Mouse (Mus musculus): ENCODE measurements around the gene Ajuba. TPM values are rescaled to one million over a fixed set of nuclear protein-coding genes. Genes with fewer than 3 reads are reported as not detected.
A peak's percentile ranks its signal among the peaks of the same experiment; 100 is the strongest.

The Ajuba gene
- polyA plus RNA-seq, 1 experiment from 2014 or later = 25.4 TPM

- 92% methylated on average over 16 of the region's 16 CpGs for WGBS
- no peak overlapping the region for H3K4me2 ChIP-seq (ENCODE audit: low read length)
Observed at GRCm38 (mm10) chr14:54591056-54591455, 13.7 kb upstream of the Ajuba start.

GRCm38 (mm10) chr14:54583681-54584338 lies 6.5 kb upstream of the Ajuba start:
- Histone ChIP-seq H3K4me3 (ENCODE audit: control insufficient read depth in 1 of 2, insufficient read depth in 1 of 2, low read depth in 1 of 2, low read length in 2 of 2) (no peak overlapping the region), H3K9me3 (ENCODE audit: control insufficient read depth, low read length) (no peaks in the 10 kb centered on the region), H3K27ac (replicated peaks in 1 of 2; ENCODE audit: control insufficient read depth in 1 of 2, insufficient read depth in 1 of 2, low read depth in 2 of 2, low read length in 2 of 2) (no peak overlapping the region), H3K4me1 (ENCODE audit: control insufficient read depth in 2 of 2, insufficient read depth in 2 of 2, low read length in 2 of 2) (peaks cover 2 to 8% of the 10 kb centered on the region in 2 experiments; a peak in 3 of 4 replicates), H3K4me2 (ENCODE audit: low read length) (no peak overlapping the region), H3K9ac (ENCODE audit: low read length) (no peak overlapping the region), H3K27me3 (ENCODE audit: control insufficient read depth, insufficient read depth, low read length) (no peaks in the 10 kb centered on the region), H3K36me3 (ENCODE audit: control insufficient read depth, insufficient read depth, low read length) (peaks cover 36% of the 10 kb centered on the region)
- 0 out of 2 replicates have a peak, but pooled peaks have one; percentile 23 for ATAC-seq (ENCODE audit: insufficient number of reproducible peaks, insufficient read depth, low FRiP score, low read depth)
- WGBS = 36% methylated on average over 7 of the region's 7 CpGs

More at GRCm38 (mm10) chr14:54591056-54591455, 13.7 kb upstream of the Ajuba start:
- Histone ChIP-seq H3K4me1 (ENCODE audit: control insufficient read depth in 2 of 2, insufficient read depth in 2 of 2, low read length in 2 of 2) (peaks cover 22 to 43% of the 10 kb centered on the region in 2 experiments), H3K36me3 (ENCODE audit: control insufficient read depth, insufficient read depth, low read length) (0 out of 2 replicates have a peak, but pooled peaks cover 11% of the 10 kb centered on the region), H3K9ac (ENCODE audit: low read length) (no peak overlapping the region), H3K9me3 (ENCODE audit: control insufficient read depth, low read length) (no peaks in the 10 kb centered on the region), H3K27me3 (ENCODE audit: control insufficient read depth, insufficient read depth, low read length) (no peaks in the 10 kb centered on the region), H3K4me3 (ENCODE audit: control insufficient read depth in 1 of 2, insufficient read depth in 1 of 2, low read depth in 1 of 2, low read length in 2 of 2) (no peak overlapping the region), H3K27ac (replicated peaks in 1 of 2; ENCODE audit: control insufficient read depth in 1 of 2, insufficient read depth in 1 of 2, low read depth in 2 of 2, low read length in 2 of 2) (no peak overlapping the region)
- no peak for ATAC-seq (ENCODE audit: insufficient number of reproducible peaks, insufficient read depth, low FRiP score, low read depth)

- ATAC-seq (ENCODE audit: insufficient number of reproducible peaks, insufficient read depth, low FRiP score, low read depth) = no peak
- Histone ChIP-seq H3K36me3 (ENCODE audit: control insufficient read depth, insufficient read depth, low read length) (peaks cover 36% of the 10 kb centered on the region), H3K9ac (ENCODE audit: low read length) (no peak overlapping the region), H3K4me1 (ENCODE audit: control insufficient read depth in 2 of 2, insufficient read depth in 2 of 2, low read length in 2 of 2) (peaks cover 0 to 4% of the 10 kb centered on the region in 2 experiments; a peak in 2 of 4 replicates), H3K27me3 (ENCODE audit: control insufficient read depth, insufficient read depth, low read length) (no peaks in the 10 kb centered on the region), H3K4me2 (ENCODE audit: low read length) (no peak overlapping the region), H3K27ac (replicated peaks in 1 of 2; ENCODE audit: control insufficient read depth in 1 of 2, insufficient read depth in 1 of 2, low read depth in 2 of 2, low read length in 2 of 2) (no peak overlapping the region), H3K9me3 (ENCODE audit: control insufficient read depth, low read length) (no peaks in the 10 kb centered on the region), H3K4me3 (ENCODE audit: control insufficient read depth in 1 of 2, insufficient read depth in 1 of 2, low read depth in 1 of 2, low read length in 2 of 2) (no peak overlapping the region)
- WGBS = 88% methylated on average over 9 of the region's 9 CpGs
Observed at GRCm38 (mm10) chr14:54582536-54582935, 5.2 kb upstream of the Ajuba start.

DNA sequence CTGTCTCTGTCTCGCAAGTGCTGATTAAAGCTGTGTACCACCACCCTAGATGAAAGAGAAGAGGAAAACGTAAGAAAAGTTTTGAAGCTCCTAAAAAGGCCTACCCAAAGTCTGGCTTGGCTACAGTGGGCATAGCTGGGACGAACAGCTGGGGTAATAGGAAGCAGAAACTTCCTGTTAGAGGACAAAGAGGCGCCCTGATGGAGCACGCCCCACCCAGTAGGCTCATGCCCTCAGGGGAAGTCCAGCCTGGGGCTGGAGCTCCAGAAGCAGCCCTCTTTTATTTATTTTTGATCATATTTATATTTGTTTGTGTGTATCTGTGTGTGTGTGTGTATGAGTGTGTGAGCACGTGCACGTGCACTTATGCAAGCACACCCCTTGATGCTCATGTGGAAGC lies 2.3 kb upstream of the Ajuba start:
- Histone ChIP-seq H3K27ac (replicated peaks in 1 of 2; ENCODE audit: control insufficient read depth in 1 of 2, insufficient read depth in 1 of 2, low read depth in 2 of 2, low read length in 2 of 2) (no peak overlapping the region), H3K4me2 (ENCODE audit: low read length) (no peak overlapping the region), H3K4me3 (ENCODE audit: control insufficient read depth in 1 of 2, insufficient read depth in 1 of 2, low read depth in 1 of 2, low read length in 2 of 2) (no peak overlapping the region), H3K9me3 (ENCODE audit: control insufficient read depth, low read length) (no peaks in the 10 kb centered on the region), H3K9ac (ENCODE audit: low read length) (no peak overlapping the region), H3K27me3 (ENCODE audit: control insufficient read depth, insufficient read depth, low read length) (no peaks in the 10 kb centered on the region), H3K4me1 (ENCODE audit: control insufficient read depth in 2 of 2, insufficient read depth in 2 of 2, low read length in 2 of 2) (peaks cover 1 to 13% of the 10 kb centered on the region in 2 experiments), H3K36me3 (ENCODE audit: control insufficient read depth, insufficient read depth, low read length) (peaks cover 19% of the 10 kb centered on the region)
- 76% methylated on average over 7 of the region's 7 CpGs for WGBS
- no peak for ATAC-seq (ENCODE audit: insufficient number of reproducible peaks, insufficient read depth, low FRiP score, low read depth)

DNA sequence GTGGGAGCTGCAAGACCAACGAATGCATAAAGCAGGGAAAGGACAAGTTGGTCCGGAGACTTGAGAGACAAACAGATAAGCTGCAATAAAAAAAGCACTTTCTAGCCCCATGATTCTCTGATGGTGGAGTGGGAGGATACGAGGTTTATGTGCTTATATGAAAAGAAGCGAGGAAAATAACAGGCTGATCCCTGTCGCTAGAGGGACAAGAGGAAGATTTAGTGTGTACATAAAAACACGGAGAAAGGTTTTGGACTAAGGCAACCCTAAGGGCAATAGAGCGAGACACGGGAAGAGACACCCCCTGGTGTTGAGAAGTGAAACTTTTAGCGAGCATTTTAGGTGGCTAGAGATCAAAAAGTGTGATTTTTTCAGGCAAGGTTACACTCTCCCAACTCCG lies 705 bp upstream of the Ajuba start:
- Histone ChIP-seq H3K4me2 (ENCODE audit: low read length) (peak overlapping the region; percentile 81), H3K27ac (replicated peaks in 1 of 2; ENCODE audit: control insufficient read depth in 1 of 2, insufficient read depth in 1 of 2, low read depth in 2 of 2, low read length in 2 of 2) (peak overlapping the region; percentile 96 to 99), H3K9me3 (ENCODE audit: control insufficient read depth, low read length) (no peaks in the 10 kb centered on the region), H3K27me3 (ENCODE audit: control insufficient read depth, insufficient read depth, low read length) (no peaks in the 10 kb centered on the region), H3K4me1 (ENCODE audit: control insufficient read depth in 2 of 2, insufficient read depth in 2 of 2, low read length in 2 of 2) (peaks cover 17 to 29% of the 10 kb centered on the region in 2 experiments), H3K9ac (ENCODE audit: low read length) (peak overlapping the region; percentile 99), H3K36me3 (ENCODE audit: control insufficient read depth, insufficient read depth, low read length) (peaks cover 17% of the 10 kb centered on the region; the same call in 1 of the 2 replicates), H3K4me3 (ENCODE audit: control insufficient read depth in 1 of 2, insufficient read depth in 1 of 2, low read depth in 1 of 2, low read length in 2 of 2) (peak overlapping the region; percentile 80 to 83)
- under 1% methylated on average over 10 of the region's 10 CpGs for WGBS
- ATAC-seq (ENCODE audit: insufficient number of reproducible peaks, insufficient read depth, low FRiP score, low read depth) = no peak

DNA sequence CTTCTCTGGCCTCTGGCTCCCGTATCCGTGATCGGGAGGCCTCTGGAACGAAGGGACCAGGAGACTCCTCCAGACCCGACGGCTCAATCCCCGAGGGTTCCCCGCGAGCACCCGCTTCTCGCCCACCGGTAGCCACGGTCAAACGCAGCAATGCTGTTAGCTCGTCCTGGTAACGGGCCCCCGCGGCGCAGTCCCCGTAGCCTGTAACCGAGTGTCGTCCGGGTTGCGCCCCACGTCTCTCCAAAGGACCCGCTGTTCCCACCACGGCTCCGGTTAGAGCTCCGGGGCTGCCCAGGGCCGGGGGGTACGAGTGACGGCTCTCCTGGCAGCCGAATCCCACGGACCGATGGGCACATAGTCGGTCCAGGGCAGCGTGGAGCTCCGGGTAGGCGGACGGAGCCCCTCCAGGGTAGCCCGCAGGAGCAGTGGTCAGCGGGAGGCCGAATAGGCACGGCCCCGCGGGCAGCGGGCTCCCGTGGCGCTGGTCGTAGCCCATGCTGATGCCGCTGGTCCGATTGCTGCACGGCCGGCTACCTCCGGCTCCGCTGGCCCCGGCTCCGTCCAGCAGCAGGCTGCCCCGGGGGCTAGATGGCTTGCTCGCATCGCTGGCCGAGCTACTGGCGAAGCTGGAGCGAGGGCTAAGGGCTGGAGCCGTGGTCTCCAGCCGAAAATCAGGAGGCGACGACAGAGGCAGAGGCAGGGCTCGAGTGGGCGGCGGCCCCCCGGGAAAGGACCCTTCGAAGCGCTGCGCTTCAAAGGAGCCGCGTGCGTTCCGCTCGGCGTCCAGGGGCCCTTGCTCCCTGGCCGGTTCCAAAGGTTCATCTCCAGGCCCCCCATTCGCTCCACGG lies 893 bp downstream of the Ajuba start:
- no peaks in the 10 kb centered on the region for H3K9me3 ChIP-seq (ENCODE audit: control insufficient read depth, low read length)
- peaks cover 29 to 45% of the 10 kb centered on the region in 2 experiments for H3K4me1 ChIP-seq (ENCODE audit: control insufficient read depth in 2 of 2, insufficient read depth in 2 of 2, low read length in 2 of 2)
- peak overlapping the region; percentile 99 for H3K9ac ChIP-seq (ENCODE audit: low read length)
- peak overlapping the region; percentile 80 to 83 for H3K4me3 ChIP-seq (ENCODE audit: control insufficient read depth in 1 of 2, insufficient read depth in 1 of 2, low read depth in 1 of 2, low read length in 2 of 2)
- no peaks in the 10 kb centered on the region for H3K27me3 ChIP-seq (ENCODE audit: control insufficient read depth, insufficient read depth, low read length)
- H3K27ac ChIP-seq (replicated peaks in 1 of 2; ENCODE audit: control insufficient read depth in 1 of 2, insufficient read depth in 1 of 2, low read depth in 2 of 2, low read length in 2 of 2) = peak overlapping the region; percentile 96 to 99
- no peak for ATAC-seq (ENCODE audit: insufficient number of reproducible peaks, insufficient read depth, low FRiP score, low read depth)
- peak overlapping the region; percentile 81 for H3K4me2 ChIP-seq (ENCODE audit: low read length)
- under 1% methylated on average over 82 of the region's 84 CpGs for WGBS
- peaks cover 18% of the 10 kb centered on the region for H3K36me3 ChIP-seq (ENCODE audit: control insufficient read depth, insufficient read depth, low read length)

DNA sequence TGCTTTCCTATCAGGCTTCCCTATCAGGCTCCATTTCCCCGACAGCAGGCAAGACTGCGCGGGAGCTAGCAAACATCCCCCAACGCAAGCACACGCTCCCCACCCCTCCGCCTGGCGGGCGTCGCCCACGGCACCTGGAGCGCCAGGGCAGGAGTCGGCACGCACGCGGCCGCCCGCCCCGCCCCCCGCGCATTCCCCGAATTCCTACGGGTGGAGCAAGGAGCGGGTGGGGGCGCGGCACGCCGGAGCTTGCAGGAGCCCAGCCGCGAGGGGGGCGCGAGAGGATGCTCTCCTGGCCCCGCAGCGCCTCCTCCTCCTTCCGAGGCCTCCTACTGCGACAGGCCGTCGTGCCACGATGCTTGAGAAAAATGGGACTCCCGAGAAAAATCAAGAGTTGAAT lies 1.7 kb downstream of the Ajuba start:
- no peaks in the 10 kb centered on the region for H3K9me3 ChIP-seq (ENCODE audit: control insufficient read depth, low read length)
- H3K27me3 ChIP-seq (ENCODE audit: control insufficient read depth, insufficient read depth, low read length) = no peaks in the 10 kb centered on the region
- H3K36me3 ChIP-seq (ENCODE audit: control insufficient read depth, insufficient read depth, low read length) = peaks cover 25% of the 10 kb centered on the region
- under 1% methylated on average over 39 of the region's 39 CpGs for WGBS
- peak overlapping the region; percentile 99 for H3K9ac ChIP-seq (ENCODE audit: low read length)
- ATAC-seq (ENCODE audit: insufficient number of reproducible peaks, insufficient read depth, low FRiP score, low read depth) = no peak
- peak overlapping the region; percentile 96 to 99 for H3K27ac ChIP-seq (replicated peaks in 1 of 2; ENCODE audit: control insufficient read depth in 1 of 2, insufficient read depth in 1 of 2, low read depth in 2 of 2, low read length in 2 of 2)
- peak overlapping the region; percentile 80 to 83 for H3K4me3 ChIP-seq (ENCODE audit: control insufficient read depth in 1 of 2, insufficient read depth in 1 of 2, low read depth in 1 of 2, low read length in 2 of 2)
- H3K4me2 ChIP-seq (ENCODE audit: low read length) = peak overlapping the region; percentile 81
- H3K4me1 ChIP-seq (ENCODE audit: control insufficient read depth in 2 of 2, insufficient read depth in 2 of 2, low read length in 2 of 2) = peaks cover 29 to 46% of the 10 kb centered on the region in 2 experiments
